Mouse (Mus musculus): ENCODE data around the gene Stn1. TPM values are rescaled to one million over a fixed set of nuclear protein-coding genes. Genes with fewer than 3 reads are reported as not detected.

Stn1 gene
- polyA plus RNA-seq, 2 experiments = 39.1 to 53.6 TPM

GRCm38 (mm10) chr19:47513618-47513897 is 23.7 kb downstream of the Stn1 start:
- ATAC-seq (ENCODE audit: low FRiP score, low read depth) (no peak), DNase-seq (ENCODE audit: low spot score) (no peak)
- H3K27ac ChIP-seq (replicated peaks; ENCODE audit: low read depth, low read length) = no peak overlapping the region
- peaks cover 57% of the 10 kb centered on the region for H3K36me3 ChIP-seq (ENCODE audit: control insufficient read depth, insufficient read depth, low read length)
- no peak overlapping the region for H3K4me2 ChIP-seq (replicated peaks; ENCODE audit: low read depth, low read length, severe bottlenecking)
- H3K9me3 ChIP-seq (ENCODE audit: control insufficient read depth, low read length) = no peaks in the 10 kb centered on the region
- TF ChIP-seq POLR2A (IDR thresholded peaks at IDR 0.05; ENCODE audit: borderline replicate concordance, extremely low read depth, insufficient read depth, insufficient read length) = no peak
- no peak overlapping the region for H3K4me3 ChIP-seq (replicated peaks; ENCODE audit: low read length)
- H3K4me1 ChIP-seq (ENCODE audit: control insufficient read depth, insufficient read depth, low read length) = no peaks in the 10 kb centered on the region
- H3K9ac ChIP-seq (ENCODE audit: low read depth, low read length, severe bottlenecking) = no peak overlapping the region
- no peaks in the 10 kb centered on the region for H3K27me3 ChIP-seq (ENCODE audit: control insufficient read depth, insufficient read depth, low read length)
- WGBS = 69% methylated on average over 4 of the region's 4 CpGs

DNA sequence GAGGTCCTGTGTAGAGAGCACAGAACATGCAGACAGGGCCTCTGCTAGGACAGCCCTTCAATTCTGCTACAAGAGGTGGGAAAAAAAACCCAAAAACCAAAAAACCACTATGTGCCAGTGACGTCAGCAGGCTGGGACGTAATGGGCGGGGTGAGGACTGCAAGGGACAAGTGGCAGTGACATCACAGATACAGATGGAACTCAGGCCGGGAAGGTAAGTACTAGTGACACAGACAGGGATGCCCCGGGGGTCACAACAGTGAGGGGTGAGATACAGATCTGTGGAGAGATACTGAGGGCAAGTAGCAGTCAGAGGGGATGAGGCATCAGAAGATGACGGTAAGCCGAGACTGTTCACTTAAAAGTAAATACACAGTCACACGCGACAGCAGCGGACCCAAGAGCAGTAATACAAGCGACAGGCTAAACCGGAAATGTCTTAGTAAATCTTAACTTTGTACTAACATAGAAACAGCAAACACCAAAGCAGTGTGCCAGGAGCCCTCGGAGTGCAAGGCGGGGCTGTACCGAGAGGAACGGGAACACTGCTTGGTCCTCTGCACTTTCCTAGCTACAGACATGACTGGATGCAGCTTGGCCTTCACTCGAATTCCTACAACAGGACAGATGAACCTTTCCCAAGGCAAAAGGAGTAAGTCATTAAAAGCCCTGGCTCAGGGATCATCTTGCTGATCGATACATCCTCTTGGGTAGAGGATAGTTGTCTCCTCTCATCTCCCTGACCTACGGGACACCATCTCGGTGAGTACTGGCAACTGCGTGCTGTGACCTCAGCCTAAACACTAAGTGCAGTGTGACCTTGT is 24.3 kb downstream of the Stn1 start:
- Histone ChIP-seq H3K36me3 (ENCODE audit: control insufficient read depth, insufficient read depth, low read length) (peaks cover 57% of the 10 kb centered on the region), H3K9me3 (ENCODE audit: control insufficient read depth, low read length) (no peaks in the 10 kb centered on the region), H3K27ac (replicated peaks; ENCODE audit: low read depth, low read length) (no peak overlapping the region), H3K4me2 (replicated peaks; ENCODE audit: low read depth, low read length, severe bottlenecking) (no peak overlapping the region), H3K27me3 (ENCODE audit: control insufficient read depth, insufficient read depth, low read length) (no peaks in the 10 kb centered on the region), H3K4me3 (replicated peaks; ENCODE audit: low read length) (no peak overlapping the region), H3K4me1 (ENCODE audit: control insufficient read depth, insufficient read depth, low read length) (no peaks in the 10 kb centered on the region), H3K9ac (ENCODE audit: low read depth, low read length, severe bottlenecking) (no peak overlapping the region)
- no peak for TF ChIP-seq POLR2A (IDR thresholded peaks at IDR 0.05; ENCODE audit: borderline replicate concordance, extremely low read depth, insufficient read depth, insufficient read length)
- no peak for ATAC-seq (ENCODE audit: low FRiP score, low read depth)
- WGBS = 83% methylated on average over 21 of the region's 21 CpGs
- DNase-seq (ENCODE audit: low spot score) = no peak

DNA sequence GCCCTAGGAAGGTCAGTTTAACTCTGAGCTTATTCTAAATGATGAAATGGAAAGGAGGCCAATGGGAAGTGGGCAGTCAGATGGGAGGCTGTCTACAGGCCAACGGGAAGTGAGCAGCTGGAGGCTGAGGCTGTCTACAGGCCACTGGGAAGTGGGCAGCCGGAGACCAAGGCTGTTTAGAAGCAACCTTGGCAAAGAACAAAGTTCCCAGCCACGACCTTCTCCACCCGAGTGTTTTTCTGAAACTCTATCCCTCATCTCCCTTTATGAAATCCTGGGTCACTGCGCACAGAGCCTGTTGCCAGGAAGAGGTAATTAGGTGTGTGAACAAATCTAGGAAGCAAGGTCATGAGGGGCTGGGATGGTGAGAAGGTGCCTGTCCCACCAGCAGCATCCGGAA is 25.3 kb downstream of the Stn1 start:
- Histone ChIP-seq H3K4me3 (replicated peaks; ENCODE audit: low read length) (no peak overlapping the region), H3K9ac (ENCODE audit: low read depth, low read length, severe bottlenecking) (no peak overlapping the region), H3K4me2 (replicated peaks; ENCODE audit: low read depth, low read length, severe bottlenecking) (no peak overlapping the region), H3K9me3 (ENCODE audit: control insufficient read depth, low read length) (no peaks in the 10 kb centered on the region), H3K27ac (replicated peaks; ENCODE audit: low read depth, low read length) (no peak overlapping the region), H3K4me1 (ENCODE audit: control insufficient read depth, insufficient read depth, low read length) (0 out of 2 replicates have a peak, but pooled peaks cover 2% of the 10 kb centered on the region), H3K27me3 (ENCODE audit: control insufficient read depth, insufficient read depth, low read length) (no peaks in the 10 kb centered on the region), H3K36me3 (ENCODE audit: control insufficient read depth, insufficient read depth, low read length) (peaks cover 56% of the 10 kb centered on the region)
- 69% methylated on average over 6 of the region's 6 CpGs for WGBS
- no peak for TF ChIP-seq POLR2A (IDR thresholded peaks at IDR 0.05; ENCODE audit: borderline replicate concordance, extremely low read depth, insufficient read depth, insufficient read length)
- DNase-seq (ENCODE audit: low spot score) = no peak
- no peak for ATAC-seq (ENCODE audit: low FRiP score, low read depth)

DNA sequence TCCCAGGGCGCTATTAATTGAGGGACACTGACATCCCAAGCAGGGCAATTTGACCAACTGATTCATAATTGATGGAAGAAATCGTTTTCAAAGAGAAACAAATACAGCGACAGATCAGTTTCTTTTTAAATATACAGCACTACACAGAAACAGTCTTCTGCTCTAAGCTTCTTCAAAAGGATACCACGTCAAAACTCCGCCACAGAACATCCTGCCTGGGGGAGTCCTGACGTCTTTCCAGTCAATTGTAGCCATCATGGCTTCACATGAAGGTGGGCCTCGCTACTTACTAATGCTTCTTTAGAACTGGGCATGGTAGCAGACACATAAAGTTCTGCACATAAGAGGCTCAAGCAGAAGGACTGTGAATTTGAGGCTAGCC is 26.0 kb downstream of the Stn1 start:
- no peaks in the 10 kb centered on the region for H3K9me3 ChIP-seq (ENCODE audit: control insufficient read depth, low read length)
- H3K36me3 ChIP-seq (ENCODE audit: control insufficient read depth, insufficient read depth, low read length) = peaks cover 50% of the 10 kb centered on the region
- 0 out of 2 replicates have a peak, but pooled peaks cover 2% of the 10 kb centered on the region for H3K4me1 ChIP-seq (ENCODE audit: control insufficient read depth, insufficient read depth, low read length)
- 79% methylated on average over 7 of the region's 7 CpGs for WGBS
- no peak for ATAC-seq (ENCODE audit: low FRiP score, low read depth)
- 0 out of 2 replicates have a peak overlapping the region, but pooled peaks have one; percentile 43 for H3K27ac ChIP-seq (replicated peaks; ENCODE audit: low read depth, low read length)
- no peak overlapping the region for H3K4me2 ChIP-seq (replicated peaks; ENCODE audit: low read depth, low read length, severe bottlenecking)
- DNase-seq (ENCODE audit: low spot score) = no peak
- no peak overlapping the region for H3K4me3 ChIP-seq (replicated peaks; ENCODE audit: low read length)
- H3K9ac ChIP-seq (ENCODE audit: low read depth, low read length, severe bottlenecking) = no peak overlapping the region
- no peaks in the 10 kb centered on the region for H3K27me3 ChIP-seq (ENCODE audit: control insufficient read depth, insufficient read depth, low read length)
- no peak for TF ChIP-seq POLR2A (IDR thresholded peaks at IDR 0.05; ENCODE audit: borderline replicate concordance, extremely low read depth, insufficient read depth, insufficient read length)

DNA sequence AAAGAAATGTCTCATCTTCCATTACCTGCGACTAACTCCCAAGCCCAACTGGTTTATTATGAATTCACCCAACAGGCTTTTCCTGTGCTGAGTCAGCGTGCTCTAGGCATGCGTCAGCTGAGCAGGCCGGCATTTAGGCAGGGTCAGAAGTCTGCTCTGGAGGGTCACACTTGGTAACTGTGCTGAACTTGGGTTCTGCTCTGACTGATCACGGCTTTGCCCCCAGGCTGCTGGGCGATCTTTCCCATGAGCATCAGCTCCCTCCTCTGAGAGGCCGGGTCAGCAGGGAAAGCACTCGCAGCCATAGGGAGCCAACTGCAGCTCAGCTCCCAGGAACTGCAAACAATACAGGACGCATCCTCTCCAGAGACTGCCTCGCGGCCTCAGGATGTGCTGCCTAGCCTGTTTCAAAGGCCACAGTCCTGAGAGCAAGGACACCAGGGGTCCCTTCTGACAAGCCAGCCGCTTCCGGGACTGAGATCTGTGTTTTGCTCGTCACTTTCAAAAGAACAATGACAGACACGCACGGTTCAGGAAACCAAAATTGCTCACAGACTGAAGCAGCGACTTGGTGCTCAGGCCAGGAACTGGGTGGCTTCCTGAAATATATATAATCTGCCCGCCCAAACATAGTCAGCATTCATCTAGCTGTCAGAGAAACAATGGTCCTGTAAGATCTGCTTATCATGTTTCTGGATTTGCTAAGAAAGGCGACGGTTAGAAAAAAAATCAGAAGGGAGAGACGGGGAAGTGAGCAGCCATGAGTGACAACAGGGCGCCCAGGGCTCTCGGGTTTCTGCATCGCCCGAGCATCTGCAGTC is 26.6 kb downstream of the Stn1 start:
- H3K9me3 ChIP-seq (ENCODE audit: control insufficient read depth, low read length) = no peaks in the 10 kb centered on the region
- peak overlapping the region; percentile 43; the same call in 1 of the 2 replicates for H3K27ac ChIP-seq (replicated peaks; ENCODE audit: low read depth, low read length)
- H3K4me1 ChIP-seq (ENCODE audit: control insufficient read depth, insufficient read depth, low read length) = 0 out of 2 replicates have a peak, but pooled peaks cover 2% of the 10 kb centered on the region
- ATAC-seq (ENCODE audit: low FRiP score, low read depth) (no peak), DNase-seq (ENCODE audit: low spot score) (no peak)
- no peaks in the 10 kb centered on the region for H3K27me3 ChIP-seq (ENCODE audit: control insufficient read depth, insufficient read depth, low read length)
- no peak for TF ChIP-seq POLR2A (IDR thresholded peaks at IDR 0.05; ENCODE audit: borderline replicate concordance, extremely low read depth, insufficient read depth, insufficient read length)
- no peak overlapping the region for H3K9ac ChIP-seq (ENCODE audit: low read depth, low read length, severe bottlenecking)
- peaks cover 44% of the 10 kb centered on the region for H3K36me3 ChIP-seq (ENCODE audit: control insufficient read depth, insufficient read depth, low read length)
- no peak overlapping the region for H3K4me3 ChIP-seq (replicated peaks; ENCODE audit: low read length)
- H3K4me2 ChIP-seq (replicated peaks; ENCODE audit: low read depth, low read length, severe bottlenecking) = no peak overlapping the region
- 61% methylated on average over 25 of the region's 25 CpGs for WGBS
